Mouse (Mus musculus) heart, postnatal 0 days (tissue): Measurements from ENCODE around the gene Atxn2. TPM values are rescaled to one million over a fixed set of nuclear protein-coding genes. Genes with fewer than 3 reads are reported as not detected.

ENCODE experiments used
- ATAC-seq: fragments of 200-750 bp; cut with Nextera tagmentation; 2 replicates; pipeline ENCODE4 v1.8.0; 2017; ENCODE audit warnings: low read depth, moderate number of reproducible peaks, moderate library complexity; ENCODE audit not compliant: insufficient read depth
- DNase-seq: peaks from one replicate; pipeline ENCODE4 v3.0.0-alpha.2; 2016; ENCODE audit warnings: low spot score
- H3K27ac ChIP-seq: fragments of 300-500 bp; sonication (generic); 2 replicates; pipeline ENCODE4 v1.5.1; 2014; ENCODE audit warnings: low read depth, mild to moderate bottlenecking
- H3K27me3 ChIP-seq: fragments of 300-500 bp; sonication (generic); 2 replicates; pipeline ENCODE4 v1.6.1; 2014; ENCODE audit warnings: low read length, mixed read lengths; ENCODE audit not compliant: control insufficient read depth, insufficient read depth
- H3K36me3 ChIP-seq: fragments of 300-500 bp; sonication (generic); replicated peaks from 2 replicates; pipeline ENCODE4 v1.6.1; 2014; ENCODE audit warnings: low read length, mixed read lengths; ENCODE audit not compliant: control insufficient read depth, insufficient read depth
- H3K4me1 ChIP-seq: fragments of 300-500 bp; sonication (generic); 2 replicates; pipeline ENCODE4 v1.6.1; 2014; ENCODE audit warnings: antibody characterized with exemption; ENCODE audit not compliant: control insufficient read depth, insufficient read depth
- H3K4me2 ChIP-seq: fragments of 300-500 bp; sonication (generic); 2 replicates; pipeline ENCODE4 v1.6.1; 2014; ENCODE audit warnings: low read depth, mild to moderate bottlenecking, low read length, moderate library complexity
- H3K4me3 ChIP-seq: fragments of 300-500 bp; sonication (generic); 2 replicates; pipeline ENCODE4 v1.5.1; 2014; ENCODE audit warnings: low read depth, low read length
- H3K9ac ChIP-seq: fragments of 300-500 bp; sonication (generic); replicated peaks from 2 replicates; pipeline ENCODE4 v1.6.1; 2014; ENCODE audit warnings: low read depth, low read length, mixed read lengths
- H3K9me3 ChIP-seq: fragments of 300-500 bp; sonication (generic); replicated peaks from 2 replicates; pipeline ENCODE4 v1.6.1; 2016; ENCODE audit warnings: low read length; ENCODE audit not compliant: control insufficient read depth
- CTCF ChIP-seq: IDR thresholded peaks from 2 replicates; pipeline ENCODE4 v1.5.1; 2016; ENCODE audit warnings: antibody characterized with exemption, control low read depth, low read depth
- EP300 ChIP-seq: IDR thresholded peaks from 2 replicates; pipeline ENCODE4 v1.6.1; 2016; ENCODE audit warnings: antibody characterized with exemption, low read depth
- WGBS: fragments of 180-500 bp; shearing (Covaris S2); extraction: QIAGEN DNeasy Blood & Tissue Kit; methylation state at CpG from one replicate; pipeline ENCODE4 v1.1.7; 2014; 5-methylcytosine and 5-hydroxymethylcytosine counted together
- polyA plus RNA-seq: library from polyadenylated mRNA; unstranded; fragments of >200 nt; fragmentation: Nextera tagmentation; extraction: Ambion mirVana; gene quantifications from 2 replicates; pipeline ENCODE4 v1.2.1, GENCODE M21; 2015
- total RNA-seq: library from RNA; depleted of rRNA; stranded (reverse); fragments of >200 nt; gene quantifications from 2 replicates; pipeline ENCODE4 v1.2.3, GENCODE M21; 2014; ENCODE audit warnings: low replicate concordance

Gene Atxn2
- total and polyA plus RNA-seq, 2 experiments from 2014 or later = 41.2 to 41.7 TPM

DNA sequence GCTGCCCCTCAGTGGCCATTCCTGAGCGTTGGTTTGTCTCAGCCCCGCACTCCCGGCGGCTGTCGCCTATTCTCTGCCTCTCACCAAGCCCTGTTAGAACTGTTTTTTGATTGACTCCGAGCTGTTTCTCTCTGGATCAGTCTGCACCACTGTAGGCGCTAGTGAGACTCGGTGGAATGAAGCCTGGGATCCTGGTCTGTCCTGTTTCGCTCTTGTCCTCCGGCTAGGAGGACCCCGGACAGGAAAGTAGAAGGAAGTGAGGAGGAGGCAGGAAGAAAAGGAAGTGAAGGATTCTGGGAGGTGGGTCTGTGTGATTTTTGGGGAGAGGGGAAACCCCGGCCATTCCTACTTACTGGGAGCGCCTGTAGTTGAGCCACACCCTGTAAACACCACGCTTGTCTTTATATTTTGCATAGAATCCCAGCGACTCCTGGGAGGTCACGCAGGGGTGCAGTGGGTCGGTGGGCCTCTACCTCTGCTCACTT, 136.9 kb downstream of the Atxn2 start:
- Histone ChIP-seq H3K36me3 (peaks cover 13% of the 10 kb centered on the region), H3K4me1 (peaks cover 28% of the 10 kb centered on the region), H3K4me2 (peak overlapping the region; percentile 91), H3K27ac (peak overlapping the region; percentile 90), H3K27me3 (peaks cover 15% of the 10 kb centered on the region; the same call in 1 of the 2 replicates), H3K9ac (peak overlapping the region; percentile 91), H3K9me3 (no peaks in the 10 kb centered on the region), H3K4me3 (peak overlapping the region; percentile 94)
- ATAC-seq (peak; percentile 42), DNase-seq (peak; percentile 75)
- WGBS = under 1% methylated on average over 17 of the region's 17 CpGs
- no peak for TF ChIP-seq EP300
- TF ChIP-seq CTCF = peak; percentile 33

DNA sequence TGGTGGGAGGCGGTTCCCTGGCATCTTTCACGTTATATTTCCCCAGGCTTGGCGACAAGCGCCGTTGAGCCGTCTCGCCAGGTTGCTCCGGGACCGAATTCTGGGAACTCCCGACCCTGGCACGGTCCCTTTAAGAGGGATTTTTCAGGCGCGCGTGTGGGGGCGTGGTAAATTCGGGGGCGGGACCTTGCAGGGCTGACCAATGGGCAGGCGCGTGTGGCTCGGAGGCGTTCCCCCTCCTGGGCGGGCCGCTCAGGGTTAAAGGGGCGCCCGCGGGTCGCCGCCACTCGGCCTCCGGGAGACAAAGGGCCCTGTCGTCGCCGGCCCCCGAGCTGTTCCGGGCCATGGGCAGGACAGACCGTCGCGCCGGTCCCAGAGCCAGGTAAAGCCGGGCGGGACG, 137.6 kb downstream of the Atxn2 start, which contains the start of gene Pheta1:
TSS of gene Pheta1 (plus strand) at position 242 of the 400 bp plus-strand sequence.
- ATAC-seq = peak; percentile 91
- Histone ChIP-seq H3K4me3 (peak within 1 kb of the TSS; percentile 94), H3K27ac (peak within 1 kb of the TSS; percentile 90), H3K27me3 (peaks cover 8% of the 10 kb centered on the region; the same call in 1 of the 2 replicates), H3K9ac (peak within 1 kb of the TSS; percentile 91), H3K4me2 (peak within 1 kb of the TSS; percentile 91), H3K36me3 (peaks cover 20% of the 10 kb centered on the region), H3K4me1 (peaks cover 35% of the 10 kb centered on the region), H3K9me3 (no peaks in the 10 kb centered on the region)
- TF ChIP-seq EP300 = no peak
- WGBS = under 1% methylated on average over 30 of the region's 42 CpGs
- DNase-seq = peak; percentile 86

DNA sequence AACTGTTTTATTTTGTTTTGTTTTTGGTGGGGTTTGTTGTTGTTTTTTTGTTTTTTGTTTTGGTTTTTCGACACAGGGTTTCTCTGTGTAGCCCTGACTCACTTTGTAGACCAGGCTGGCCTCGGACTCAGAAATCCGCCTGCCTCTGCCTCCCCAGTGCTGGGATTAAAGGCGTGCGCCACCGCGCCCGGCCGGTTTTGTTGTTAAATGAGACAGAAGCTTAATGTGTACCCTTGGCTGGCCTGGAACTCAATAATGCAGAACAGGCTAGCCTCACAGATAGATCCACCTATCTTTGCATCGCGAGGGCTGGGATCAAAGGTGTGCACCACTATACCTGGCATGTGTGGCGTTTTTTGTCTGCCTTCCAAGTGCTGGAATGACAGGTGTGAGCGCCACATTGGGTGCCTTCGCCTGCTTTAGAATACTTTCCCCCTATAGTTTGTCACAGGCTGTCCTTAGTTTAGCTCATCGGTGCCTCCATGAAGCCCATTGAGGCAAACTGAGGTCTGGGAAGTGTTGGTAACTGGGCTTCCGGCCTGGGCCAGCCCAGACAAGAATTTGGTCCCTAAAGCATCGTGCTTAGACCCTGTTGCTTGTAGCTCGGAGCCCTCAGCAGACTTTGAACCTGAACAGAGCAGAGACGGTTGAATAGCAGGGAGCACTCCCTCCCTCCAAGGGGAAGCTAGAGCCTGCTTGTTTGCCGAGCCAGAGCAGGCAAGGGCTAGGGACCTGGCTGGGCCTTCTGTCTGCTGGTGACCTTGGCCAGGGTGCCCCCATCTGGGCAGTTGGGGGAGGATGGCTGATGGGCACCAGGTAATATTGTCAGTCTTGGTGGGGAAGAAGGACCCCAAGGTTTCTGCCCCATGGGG, 138.6 kb downstream of the Atxn2 start:
- H3K27me3 ChIP-seq = no peaks in the 10 kb centered on the region
- DNase-seq (no peak), ATAC-seq (no peak)
- H3K36me3 ChIP-seq = peaks cover 23% of the 10 kb centered on the region
- H3K9me3 ChIP-seq = no peaks in the 10 kb centered on the region
- TF ChIP-seq CTCF (no peak), EP300 (no peak)
- peaks cover 37% of the 10 kb centered on the region for H3K4me1 ChIP-seq
- H3K4me3 ChIP-seq = peak overlapping the region; percentile 94
- H3K27ac ChIP-seq = peak overlapping the region; percentile 1; the same call in 1 of the 2 replicates
- peak overlapping the region; percentile 91 for H3K4me2 ChIP-seq
- H3K9ac ChIP-seq = peak overlapping the region; percentile 91
- WGBS = 36% methylated on average over 20 of the region's 20 CpGs

DNA sequence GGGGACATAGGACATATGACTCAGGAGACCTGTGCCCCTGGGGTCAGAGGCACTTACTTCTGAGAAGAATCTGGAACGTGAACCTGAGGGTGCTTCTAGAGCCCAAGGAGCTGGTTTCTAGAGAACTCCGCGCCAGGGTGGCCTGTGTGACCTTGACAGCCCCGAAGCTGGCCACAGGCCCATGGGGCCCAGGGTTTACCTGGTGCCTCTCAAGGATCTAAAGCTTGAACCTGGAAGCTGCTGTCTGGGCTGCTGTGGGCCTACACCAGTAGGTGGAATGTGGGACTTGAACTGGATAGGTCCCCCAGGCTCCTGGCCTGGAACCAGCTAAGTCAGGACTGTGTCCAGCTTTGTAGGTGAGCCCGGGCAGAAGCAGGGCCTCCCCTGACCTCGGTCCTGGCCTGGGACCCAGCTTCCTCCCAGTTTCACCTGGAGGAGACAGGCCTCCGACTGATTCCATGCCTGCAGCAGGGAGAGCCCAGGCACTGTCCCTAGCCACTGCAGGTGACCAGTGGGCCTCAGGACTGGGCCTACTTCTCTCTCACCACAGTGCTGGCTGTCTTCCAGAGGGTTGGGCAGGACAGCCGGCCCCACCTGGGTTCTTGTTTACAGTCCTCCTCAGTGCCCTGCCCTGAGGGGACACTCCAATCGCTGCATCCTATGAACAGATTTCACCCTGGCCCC, 142.4 kb downstream of the Atxn2 start:
- ATAC-seq (no peak), DNase-seq (no peak)
- Histone ChIP-seq H3K27ac (no peak overlapping the region), H3K9me3 (no peaks in the 10 kb centered on the region), H3K4me3 (no peak overlapping the region), H3K4me1 (peaks cover 43% of the 10 kb centered on the region), H3K27me3 (no peaks in the 10 kb centered on the region), H3K4me2 (no peak overlapping the region), H3K9ac (no peak overlapping the region), H3K36me3 (peaks cover 23% of the 10 kb centered on the region)
- WGBS = 67% methylated on average over 9 of the region's 9 CpGs
- TF ChIP-seq CTCF (no peak), EP300 (no peak)

DNA sequence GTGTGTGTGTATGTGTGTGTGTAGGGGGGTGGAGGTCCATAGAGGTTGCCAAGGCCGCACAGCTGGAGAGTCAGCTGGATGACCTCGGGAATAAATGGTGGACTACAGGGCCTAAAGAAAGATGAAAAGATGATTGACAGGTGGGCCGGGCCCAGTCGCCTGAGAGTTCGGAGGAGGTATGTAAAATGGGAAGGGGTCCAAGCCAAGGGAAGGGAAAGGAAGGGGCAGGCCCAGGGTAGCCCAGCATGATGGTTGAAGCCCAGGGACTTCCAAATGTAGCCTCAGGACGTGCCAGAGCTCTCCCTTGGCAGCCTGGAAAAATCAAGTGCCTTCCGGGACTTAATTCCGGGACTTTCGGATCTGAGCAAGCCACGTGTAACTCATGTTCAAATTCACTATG, 143.6 kb downstream of the Atxn2 start:
- no peak for ATAC-seq
- no peak for TF ChIP-seq CTCF
- no peak for TF ChIP-seq EP300
- H3K4me2 ChIP-seq = no peak overlapping the region
- 70% methylated on average over 10 of the region's 10 CpGs for WGBS
- peaks cover 38% of the 10 kb centered on the region for H3K4me1 ChIP-seq
- no peak overlapping the region for H3K9ac ChIP-seq
- no peak overlapping the region for H3K27ac ChIP-seq
- no peak for DNase-seq
- H3K4me3 ChIP-seq = no peak overlapping the region
- no peaks in the 10 kb centered on the region for H3K9me3 ChIP-seq
- H3K27me3 ChIP-seq = no peaks in the 10 kb centered on the region
- peaks cover 23% of the 10 kb centered on the region for H3K36me3 ChIP-seq
